Mouse (Mus musculus) R1 (cell line): Measurements from ENCODE around the gene Gltpd2.

Experiments used
- DNase-seq: peaks from one replicate; pipeline ENCODE4 v3.0.0-alpha.2; 2018; ENCODE audit warnings: low read depth, low spot score

Gltpd2 gene

DNA sequence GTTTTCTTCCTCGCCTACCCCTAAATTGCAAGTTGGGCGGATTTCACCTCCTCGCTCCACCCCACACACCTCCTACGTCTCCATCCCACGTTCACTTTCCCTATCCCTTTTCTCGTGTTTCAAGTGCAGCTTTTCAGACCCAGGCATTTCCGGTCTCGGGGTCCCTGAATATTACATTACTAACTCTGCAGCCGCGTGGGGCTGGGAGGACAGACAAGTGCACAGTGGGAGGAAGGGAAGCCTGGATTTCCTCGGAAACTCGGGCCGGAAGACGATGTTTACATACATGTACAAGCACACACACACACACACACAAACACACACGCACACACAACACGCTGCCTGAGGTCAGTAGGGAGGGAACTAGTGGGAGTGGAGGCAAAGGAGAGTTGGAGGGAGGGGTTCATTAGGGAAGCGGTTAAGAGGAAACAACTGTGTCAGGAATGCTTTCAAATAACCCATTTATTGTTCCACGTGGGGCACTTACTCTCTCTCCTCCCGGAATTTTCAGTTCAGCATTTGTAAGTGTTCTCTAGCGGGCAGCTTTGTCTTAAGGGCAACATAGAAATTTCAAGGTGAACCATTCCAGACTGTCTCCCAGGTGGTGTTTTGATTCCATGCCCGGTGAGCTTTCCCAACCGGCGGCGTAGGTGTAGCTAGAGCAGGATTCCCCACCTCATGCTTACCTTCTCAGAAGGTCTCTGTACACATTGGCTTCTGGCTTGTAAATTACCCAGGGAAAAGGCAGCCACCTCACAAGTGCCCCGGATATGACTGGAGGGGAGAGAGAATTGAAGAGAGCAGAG lies 44.7 kb downstream of the Gltpd2 start:
- DNase-seq = peak; percentile 66

DNA sequence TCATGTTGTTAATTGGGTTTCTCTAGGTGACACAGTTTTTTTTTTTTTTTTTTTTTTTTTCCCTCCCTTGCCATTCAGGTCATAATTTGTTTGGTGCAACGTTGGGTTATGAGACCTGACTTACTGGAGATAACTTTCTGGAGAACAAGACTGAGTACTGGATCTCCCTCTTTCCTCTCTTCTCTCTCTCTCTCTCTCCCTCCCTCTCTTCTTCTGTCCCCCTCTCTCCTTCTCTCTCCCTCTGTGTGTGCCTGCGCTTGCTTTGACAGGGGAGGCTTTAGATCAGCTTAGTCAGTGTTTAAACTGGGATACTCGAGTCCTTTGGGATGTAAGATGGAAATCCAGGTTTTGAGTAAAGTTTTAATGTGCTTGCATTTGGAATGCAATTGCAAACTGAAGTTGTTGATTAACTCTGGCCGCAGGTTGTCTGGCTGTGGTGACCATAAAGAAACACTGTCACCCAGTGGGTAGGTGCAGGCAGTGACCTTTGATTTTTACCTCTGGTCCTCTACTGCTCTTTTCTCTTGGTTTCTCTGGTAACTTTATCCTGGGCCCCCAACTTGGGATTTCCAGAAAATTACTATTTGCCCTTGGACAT lies 45.4 kb downstream of the Gltpd2 start:
- no peak for DNase-seq

DNA sequence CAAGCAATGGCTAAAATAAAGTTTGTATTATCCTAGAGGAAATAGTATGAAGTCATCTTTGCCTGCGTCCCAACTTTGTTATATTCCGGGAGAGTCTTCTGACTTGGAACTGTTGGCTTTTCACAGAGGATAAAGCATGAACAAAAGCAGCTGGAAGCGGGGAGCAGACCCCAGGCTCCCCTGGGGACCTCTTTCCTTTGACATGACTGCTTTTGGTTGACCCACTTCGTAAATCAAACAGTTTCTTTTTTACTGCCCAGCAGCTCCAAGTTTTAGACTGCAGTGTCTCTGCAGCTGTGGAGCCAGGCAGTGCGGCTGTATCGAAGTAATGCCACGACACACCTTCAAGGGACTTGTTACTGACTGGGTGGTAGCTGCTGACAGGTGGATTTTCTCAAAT lies 47.6 kb downstream of the Gltpd2 start:
- DNase-seq = no peak
